Mouse (Mus musculus) forebrain, embryonic 11.5 days (tissue): ENCODE measurements around the gene Gm13040. TPM values are rescaled to one million over a fixed set of nuclear protein-coding genes. Genes with fewer than 3 reads are reported as not detected.
"Not testable (repeated sequence)": the region's sequence is repeated elsewhere in the genome, so short reads cannot be mapped to it uniquely, and the experiment has no call there.

Experiments
- ATAC-seq: fragments of 200-750 bp; cut with Nextera tagmentation; replicated peaks from 2 replicates; pipeline ENCODE4 v1.8.0; 2017; ENCODE audit warnings: moderate TSS enrichment; ENCODE audit not compliant: low FRiP score
- DNase-seq: peaks from one replicate; pipeline ENCODE4 v3.0.0-alpha.2; 2017; ENCODE audit warnings: low spot score
- H3K27ac ChIP-seq: fragments of 300-500 bp; sonication (generic); 2 replicates; pipeline ENCODE4 v1.5.1; 2014; ENCODE audit warnings: low read depth, low read length
- H3K27me3 ChIP-seq: fragments of 300-500 bp; sonication (generic); 2 replicates; pipeline ENCODE4 v1.6.1; 2014; ENCODE audit warnings: mild to moderate bottlenecking, low read length, mixed read lengths; ENCODE audit not compliant: control insufficient read depth, insufficient read depth
- H3K36me3 ChIP-seq: fragments of 300-500 bp; sonication (generic); 2 replicates; pipeline ENCODE4 v1.6.1; 2014; ENCODE audit warnings: mild to moderate bottlenecking, low read length, moderate library complexity, mixed read lengths; ENCODE audit not compliant: control insufficient read depth, insufficient read depth
- H3K4me1 ChIP-seq: fragments of 300-500 bp; sonication (generic); replicated peaks from 2 replicates; pipeline ENCODE4 v1.6.1; 2014; ENCODE audit warnings: low read length, mixed read lengths; ENCODE audit not compliant: control insufficient read depth, insufficient read depth
- H3K4me2 ChIP-seq: fragments of 300-500 bp; sonication (generic); 2 replicates; pipeline ENCODE4 v1.6.1; 2014; ENCODE audit warnings: low read depth, mild to moderate bottlenecking, low read length, moderate library complexity, mixed read lengths; ENCODE audit not compliant: severe bottlenecking
- H3K4me3 ChIP-seq: fragments of 300-500 bp; sonication (generic); 2 replicates; pipeline ENCODE4 v1.5.1; 2014; ENCODE audit warnings: low read depth, low read length
- H3K9ac ChIP-seq: fragments of 300-500 bp; sonication (generic); 2 replicates; pipeline ENCODE4 v1.6.1; 2014; ENCODE audit warnings: low read length
- H3K9me3 ChIP-seq: fragments of 300-500 bp; sonication (generic); 2 replicates; pipeline ENCODE4 v1.6.1; 2016; ENCODE audit warnings: low read length, mixed read lengths; ENCODE audit not compliant: control insufficient read depth
- WGBS: fragments of 180-500 bp; shearing (Covaris S2); extraction: QIAGEN DNeasy Blood & Tissue Kit; methylation state at CpG from one replicate; pipeline ENCODE4 v1.1.7; 2014; 5-methylcytosine and 5-hydroxymethylcytosine counted together
- polyA plus RNA-seq: library from polyadenylated mRNA; unstranded; fragments of >200 nt; fragmentation: Nextera tagmentation; extraction: Ambion mirVana; gene quantifications from 2 replicates; pipeline ENCODE4 v1.2.1, GENCODE M21; 2014

Gene Gm13040
- polyA plus RNA-seq, result not detected in 2 replicates

DNA sequence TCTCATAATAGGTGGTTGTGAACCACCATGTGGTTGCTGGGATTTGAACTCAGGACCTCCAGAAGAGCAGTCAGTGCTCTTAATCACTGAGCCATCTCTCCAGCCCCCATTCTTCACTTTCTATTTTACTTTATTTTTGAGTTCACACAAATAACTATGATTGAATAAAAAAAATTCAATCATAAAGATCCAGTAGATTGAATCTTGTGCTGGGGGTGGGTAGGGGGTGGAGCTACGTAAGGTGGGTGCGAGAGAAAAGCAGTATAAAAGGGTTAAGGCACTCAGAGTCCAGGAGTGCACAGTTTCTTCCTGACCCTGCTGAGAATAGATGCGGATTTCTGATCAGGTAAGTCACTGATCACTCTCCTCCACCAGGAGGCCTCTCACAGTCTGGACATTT is at the start of gene Gm13040:
Gene Gm13040 (plus strand): TSS at position 301 of the 400 bp plus-strand sequence.
- H3K4me3 ChIP-seq, H3K9me3 ChIP-seq, H3K36me3 ChIP-seq, ATAC-seq, DNase-seq, H3K27ac ChIP-seq, H3K4me2 ChIP-seq, H3K4me1 ChIP-seq, H3K9ac ChIP-seq, H3K27me3 ChIP-seq: not testable (repeated sequence)
- no CpG with 5 or more reads among the region's 3 CpGs for WGBS

DNA sequence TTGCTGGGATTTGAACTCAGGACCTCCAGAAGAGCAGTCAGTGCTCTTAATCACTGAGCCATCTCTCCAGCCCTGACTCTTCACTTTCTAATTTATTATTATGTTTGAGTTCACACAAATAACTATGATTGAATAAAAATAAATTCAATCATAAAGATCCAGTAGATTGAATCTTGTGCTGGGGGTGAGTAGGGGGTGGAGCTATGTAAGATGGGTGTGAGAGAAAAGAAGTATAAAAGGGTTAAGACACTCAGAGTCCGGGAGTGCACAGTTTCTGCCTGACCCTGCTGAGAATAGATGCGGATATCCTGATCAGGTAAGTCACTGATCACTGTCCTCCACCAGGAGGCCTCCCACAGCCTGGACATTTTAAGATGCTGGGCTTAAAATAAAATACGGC is 24.7 kb upstream of the Gm13040 start, which contains the start of gene Gm13043:
Gene Gm13043 (plus strand): TSS at position 301 of the 400 bp plus-strand sequence.
- Histone ChIP-seq H3K4me1 (no peaks in the 10 kb centered on the region), H3K27me3 (no peaks in the 10 kb centered on the region), H3K4me3 (no peak within 1 kb of the TSS), H3K9ac (no peak within 1 kb of the TSS), H3K27ac (no peak within 1 kb of the TSS), H3K36me3 (no peaks in the 10 kb centered on the region), H3K4me2 (no peak within 1 kb of the TSS), H3K9me3 (no peaks in the 10 kb centered on the region)
- DNase-seq (no peak), ATAC-seq (no peak)
- 83% methylated on average over 3 of the region's 3 CpGs for WGBS

- WGBS, result no CpG with 5 or more reads among the region's 3 CpGs
Measured at GRCm38 (mm10) chr4:143551400-143551799, 15.6 kb downstream of the Gm13040 start, which contains the start of the genes BC080695 and Gm13057. Gene BC080695, plus strand, starts transcription at chr4:143551700. Gene Gm13057, plus strand, starts transcription at chr4:143551709.

More at GRCm38 (mm10) chr4:143551400-143551799, 15.6 kb downstream of the Gm13040 start, which contains the start of the genes BC080695 and Gm13057:
- not testable (repeated sequence) for H3K36me3 ChIP-seq, H3K4me1 ChIP-seq, H3K4me3 ChIP-seq, ATAC-seq, DNase-seq, H3K4me2 ChIP-seq, H3K27me3 ChIP-seq, H3K9me3 ChIP-seq, H3K27ac ChIP-seq, H3K9ac ChIP-seq

Other genes with a start within 250 kb of the Gm13040 start
- gene Pdpn, start 236.4 kb upstream of the Gm13040 start, polyA plus RNA-seq, result 74.5 and 75.8 TPM in 2 replicates
- not detected in 2 replicates for gene Lrrc38, start 186.2 kb upstream of the Gm13040 start, polyA plus RNA-seq
- gene Pramel1, start 141.5 kb upstream of the Gm13040 start, polyA plus RNA-seq, result not detected in 2 replicates
- gene Pramef8, start 123.5 kb upstream of the Gm13040 start, polyA plus RNA-seq, result 18.1 and 23.0 TPM in 2 replicates
- not detected in 2 replicates for gene Oog4, start 85.6 kb upstream of the Gm13040 start, polyA plus RNA-seq
- gene Gm13043, start 24.6 kb upstream of the Gm13040 start, polyA plus RNA-seq, result not detected in 2 replicates
- not detected in 2 replicates for gene BC080695, start 15.7 kb downstream of the Gm13040 start, polyA plus RNA-seq
- not detected in 2 replicates for gene Gm13057, start 15.8 kb downstream of the Gm13040 start, polyA plus RNA-seq
- not detected in 2 replicates for gene Gm13083, start 79.0 kb downstream of the Gm13040 start, polyA plus RNA-seq
- gene Gm13088, start 121.3 kb downstream of the Gm13040 start, polyA plus RNA-seq, result not detected in 2 replicates
- not detected in 2 replicates for gene Gm13089, start 166.8 kb downstream of the Gm13040 start, polyA plus RNA-seq
- gene Gm13078, start 183.5 kb downstream of the Gm13040 start, polyA plus RNA-seq, result not detected in 2 replicates